Mouse (Mus musculus): ENCODE results near the gene Adgrg7. TPM values are rescaled to one million over a fixed set of nuclear protein-coding genes. Genes with fewer than 3 reads are reported as not detected.

The Adgrg7 gene
- polyA plus RNA-seq (2012; rRNA removed) = 0.02 TPM in 1 of 2 replicates, not detected in the other

DNA sequence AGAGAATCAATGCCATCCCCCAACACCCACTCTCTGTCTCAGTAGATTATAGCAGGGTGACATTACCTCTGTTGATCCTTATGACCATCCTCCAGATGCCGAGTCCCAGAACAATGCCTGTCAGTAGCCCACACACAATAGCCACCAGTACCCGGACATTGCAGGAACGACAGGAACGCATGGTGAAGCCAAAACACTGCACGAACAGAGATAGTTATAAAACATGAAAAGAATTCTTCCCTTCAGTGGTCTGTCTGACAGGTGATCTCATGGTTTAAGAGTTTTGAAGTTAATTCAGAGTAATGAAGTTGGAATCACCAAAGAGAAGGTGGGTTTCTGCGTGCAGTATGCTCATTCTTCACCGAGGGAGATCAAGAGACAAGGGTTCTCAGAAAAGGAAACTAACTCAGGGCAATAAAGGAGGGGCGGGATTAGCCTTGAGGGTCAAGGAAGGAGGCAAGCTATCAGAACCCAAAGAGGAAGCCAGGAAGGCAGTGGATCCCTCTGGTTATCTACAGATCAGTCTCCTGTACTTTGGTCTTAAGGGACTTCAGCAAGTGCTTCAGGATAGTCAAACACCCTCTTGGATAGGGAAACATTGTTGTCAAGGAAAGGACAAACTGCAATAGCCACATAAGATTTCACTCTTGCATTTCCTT, at the start of gene Adgrg7:
Adgrg7 (minus strand) TSS at position 375 of the 659 bp plus-strand sequence.

DNA sequence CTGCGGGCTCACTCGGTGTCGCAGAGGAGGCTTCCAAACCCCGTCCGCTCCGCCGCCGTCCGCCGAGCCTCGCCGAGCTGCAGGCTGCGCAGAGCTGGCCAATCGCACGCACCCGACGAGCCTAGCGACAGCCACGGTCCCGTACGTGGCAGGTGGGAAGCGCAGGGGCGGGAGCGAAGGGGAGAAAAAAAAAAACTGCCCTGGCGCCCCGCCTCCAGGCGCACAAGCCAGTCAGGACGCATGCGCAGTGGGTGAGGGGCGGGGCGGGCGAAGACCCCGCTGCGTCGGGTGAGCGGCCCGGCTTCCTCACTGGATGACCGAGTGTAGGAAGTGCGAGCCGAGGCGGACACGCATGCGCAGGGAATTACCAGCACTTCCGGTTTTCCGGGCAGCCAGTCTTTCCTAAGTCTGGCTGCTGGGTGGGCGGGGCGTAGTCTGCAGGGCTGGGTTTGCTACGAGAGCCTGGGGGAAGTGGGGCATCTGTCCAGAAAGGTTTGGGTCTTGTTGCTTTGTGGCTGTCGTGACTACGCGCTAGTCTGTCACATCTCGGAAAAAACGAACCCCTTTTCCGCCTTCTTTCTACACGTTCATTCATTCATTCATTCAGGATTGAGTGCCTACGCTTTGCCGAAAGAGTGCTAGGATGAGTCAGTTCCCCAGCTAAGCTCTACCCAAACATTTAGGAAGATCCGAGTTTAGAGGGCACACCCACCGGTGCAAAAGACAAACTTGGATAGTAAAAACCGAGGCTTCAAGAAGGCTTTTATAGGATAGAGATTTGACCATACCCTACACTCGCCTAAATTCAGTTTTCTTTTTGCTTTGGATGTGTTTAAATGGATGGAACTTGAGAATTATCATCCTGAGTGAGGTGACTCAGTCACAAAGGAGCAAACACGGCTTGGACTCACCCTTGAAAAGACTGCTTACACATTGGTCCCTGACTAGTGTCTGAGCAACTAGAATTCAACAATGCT, 78.1 kb downstream of the Adgrg7 start, which contains the start of gene Tfg:
Tfg (minus strand) TSS at position 227 of the 977 bp plus-strand sequence.

Other genes with a start within 250 kb of the Adgrg7 start
- gene Tfg, start 78.4 kb downstream of the Adgrg7 start, polyA plus RNA-seq (2012; rRNA removed) = 60.7 and 115 TPM in 2 replicates
- 3.0 and 7.3 TPM in 2 replicates for gene Tmem45a, start 90.3 kb upstream of the Adgrg7 start, polyA plus RNA-seq (2012; rRNA removed)
- not detected in 2 replicates for gene Lnp1, start 132.2 kb upstream of the Adgrg7 start, polyA plus RNA-seq (2012; rRNA removed)

All from central nervous system, embryonic 11.5 days (tissue).